Mouse (Mus musculus) forebrain, postnatal 0 days (tissue): ENCODE data around the gene Nell2. TPM values are rescaled to one million over a fixed set of nuclear protein-coding genes. Genes with fewer than 3 reads are reported as not detected.
A peak's percentile ranks its signal among the peaks of the same experiment; 100 is the strongest.

Experiments
- ATAC-seq: fragments of 200-750 bp; cut with Nextera tagmentation; 2 replicates; pipeline ENCODE4 v1.8.0; 2017; ENCODE audit warnings: mild to moderate bottlenecking, moderate library complexity
- DNase-seq: peaks from one replicate; pipeline ENCODE4 v3.0.0-alpha.2; 2015
- H3K27ac ChIP-seq: fragments of 300-500 bp; sonication (generic); 2 replicates; pipeline ENCODE4 v1.5.1; 2014; ENCODE audit warnings: low read depth, mild to moderate bottlenecking, antibody characterized with exemption, low read length, moderate library complexity, mixed read lengths
- H3K27me3 ChIP-seq: fragments of 300-500 bp; sonication (generic); 2 replicates; pipeline ENCODE4 v1.6.1; 2014; ENCODE audit warnings: mild to moderate bottlenecking, low read length, mixed read lengths; ENCODE audit not compliant: insufficient read depth
- H3K36me3 ChIP-seq: fragments of 300-500 bp; sonication (generic); 2 replicates; pipeline ENCODE4 v1.6.1; 2014; ENCODE audit warnings: mild to moderate bottlenecking, moderate library complexity; ENCODE audit not compliant: insufficient read depth
- H3K4me1 ChIP-seq: fragments of 300-500 bp; sonication (generic); 2 replicates; pipeline ENCODE4 v1.6.1; 2014; ENCODE audit warnings: antibody characterized with exemption; ENCODE audit not compliant: insufficient read depth
- H3K4me2 ChIP-seq: fragments of 300-500 bp; sonication (generic); 2 replicates; pipeline ENCODE4 v1.6.1; 2014; ENCODE audit warnings: low read depth, mild to moderate bottlenecking, moderate library complexity
- H3K4me3 ChIP-seq: fragments of 300-500 bp; sonication (generic); 2 replicates; pipeline ENCODE4 v1.5.1; 2014; ENCODE audit warnings: low read depth, low read length, mixed read lengths
- H3K9ac ChIP-seq: fragments of 300-500 bp; sonication (generic); 2 replicates; pipeline ENCODE4 v1.6.1; 2014; ENCODE audit warnings: mild to moderate bottlenecking
- H3K9me3 ChIP-seq: fragments of 300-500 bp; sonication (generic); 2 replicates; pipeline ENCODE4 v1.6.1; 2016; ENCODE audit warnings: low read length
- CTCF ChIP-seq: sonication (generic); IDR thresholded peaks from 2 replicates; pipeline ENCODE4 v1.5.1; 2016; ENCODE audit warnings: antibody characterized with exemption, control low read depth, low read depth
- WGBS: fragments of 180-500 bp; shearing (Covaris S2); extraction: QIAGEN DNeasy Blood & Tissue Kit; methylation state at CpG from one replicate; pipeline ENCODE4 v1.1.7; 2014; 5-methylcytosine and 5-hydroxymethylcytosine counted together
- polyA plus RNA-seq: library from polyadenylated mRNA; unstranded; fragments of >200 nt; fragmentation: Nextera tagmentation; extraction: Ambion mirVana; gene quantifications from 2 replicates; pipeline ENCODE4 v1.2.1, GENCODE M21; 2015
- total RNA-seq: library from RNA; depleted of rRNA; stranded (reverse); fragments of >200 nt; gene quantifications from 2 replicates; pipeline ENCODE4 v1.2.3, GENCODE M21; 2014

Gene Nell2
- total and polyA plus RNA-seq, 2 experiments from 2014 or later: 258 to 303 TPM

DNA sequence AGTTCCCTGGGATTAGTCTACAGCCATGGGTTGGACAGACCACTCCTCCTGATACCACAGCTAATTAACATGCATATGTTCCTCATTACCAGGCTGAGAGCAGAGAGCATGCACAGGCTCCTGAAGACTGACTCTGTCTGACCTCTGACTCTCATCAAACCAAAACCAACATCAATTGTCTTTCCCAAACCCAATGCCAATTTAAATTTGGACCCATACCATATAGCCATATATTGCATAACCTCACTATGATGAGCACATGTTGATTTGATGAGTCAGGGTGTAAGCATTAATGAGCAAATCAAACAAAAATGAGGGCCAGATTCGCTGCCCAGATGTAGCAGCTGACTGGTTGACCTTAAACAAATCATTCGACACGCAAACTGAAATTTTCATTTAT lies 51.9 kb downstream of the Nell2 start:
- ATAC-seq: no peak

DNA sequence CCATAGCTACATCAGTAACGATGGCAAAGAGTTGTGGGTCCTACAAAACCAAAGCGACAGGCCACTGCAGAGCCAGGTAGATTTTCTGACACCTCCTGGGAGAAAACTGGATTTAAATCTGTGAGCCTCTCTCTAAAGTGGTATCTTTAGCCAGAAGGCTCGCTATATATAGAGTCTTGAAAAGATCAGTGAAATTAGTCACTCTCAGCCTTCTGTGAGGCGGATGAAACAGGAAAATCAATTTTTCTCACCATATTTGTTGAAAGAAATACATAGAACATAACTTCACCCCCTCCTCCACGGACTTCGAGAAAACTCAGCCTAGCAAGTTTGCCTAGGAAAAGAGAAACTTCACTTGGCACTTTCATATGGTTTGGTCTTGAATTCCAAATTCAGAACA lies 54.4 kb downstream of the Nell2 start:
- Histone ChIP-seq H3K27ac (no peak overlapping the region), H3K27me3 (no peaks in the 10 kb centered on the region), H3K36me3 (peaks cover 12% of the 10 kb centered on the region), H3K9ac (no peak overlapping the region), H3K4me2 (no peak overlapping the region), H3K9me3 (no peaks in the 10 kb centered on the region), H3K4me1 (0 out of 2 replicates have a peak, but pooled peaks cover 5% of the 10 kb centered on the region), H3K4me3 (no peak overlapping the region)
- peak; percentile 45 for DNase-seq
- TF ChIP-seq CTCF: no peak
- WGBS: 71% methylated on average over 6 of the region's 6 CpGs
- ATAC-seq: peak; percentile 60

More for the DNA sequence above, 51.9 kb downstream of the Nell2 start:
- Histone ChIP-seq H3K9ac (no peak overlapping the region), H3K4me1 (0 out of 2 replicates have a peak, but pooled peaks cover 5% of the 10 kb centered on the region), H3K27me3 (no peaks in the 10 kb centered on the region), H3K4me3 (no peak overlapping the region), H3K9me3 (no peaks in the 10 kb centered on the region), H3K27ac (no peak overlapping the region), H3K36me3 (peaks cover 9% of the 10 kb centered on the region), H3K4me2 (no peak overlapping the region)
- no peak for TF ChIP-seq CTCF
- WGBS: 93% methylated on average over 3 of the region's 3 CpGs
- DNase-seq: no peak

DNA sequence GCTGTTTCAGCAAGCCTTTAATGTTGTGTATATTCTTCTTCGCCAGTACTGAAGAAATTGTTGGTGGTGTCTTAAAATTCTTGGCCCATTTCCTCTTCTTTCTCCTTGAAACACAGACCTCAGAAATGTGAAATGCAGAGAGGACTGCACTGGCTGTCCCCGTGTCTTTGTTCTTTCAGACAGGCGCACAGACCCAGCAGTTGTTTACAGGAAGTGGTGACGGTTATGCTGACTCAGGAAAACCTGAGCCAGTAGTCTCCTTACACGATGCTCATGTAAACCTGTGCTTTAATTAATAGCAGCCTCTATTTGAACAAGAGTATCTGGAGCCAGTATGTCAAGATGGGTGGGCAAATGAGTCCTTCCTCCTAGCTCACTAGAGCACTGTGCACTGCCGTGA lies 61.2 kb downstream of the Nell2 start:
- no peak for TF ChIP-seq CTCF
- 41% methylated on average over 6 of the region's 6 CpGs for WGBS
- Histone ChIP-seq H3K27ac (no peak overlapping the region), H3K4me1 (no peaks in the 10 kb centered on the region), H3K4me3 (no peak overlapping the region), H3K9me3 (no peaks in the 10 kb centered on the region), H3K36me3 (peaks cover 6% of the 10 kb centered on the region), H3K4me2 (no peak overlapping the region), H3K9ac (no peak overlapping the region), H3K27me3 (no peaks in the 10 kb centered on the region)
- ATAC-seq: no peak
- DNase-seq: peak; percentile 15

DNA sequence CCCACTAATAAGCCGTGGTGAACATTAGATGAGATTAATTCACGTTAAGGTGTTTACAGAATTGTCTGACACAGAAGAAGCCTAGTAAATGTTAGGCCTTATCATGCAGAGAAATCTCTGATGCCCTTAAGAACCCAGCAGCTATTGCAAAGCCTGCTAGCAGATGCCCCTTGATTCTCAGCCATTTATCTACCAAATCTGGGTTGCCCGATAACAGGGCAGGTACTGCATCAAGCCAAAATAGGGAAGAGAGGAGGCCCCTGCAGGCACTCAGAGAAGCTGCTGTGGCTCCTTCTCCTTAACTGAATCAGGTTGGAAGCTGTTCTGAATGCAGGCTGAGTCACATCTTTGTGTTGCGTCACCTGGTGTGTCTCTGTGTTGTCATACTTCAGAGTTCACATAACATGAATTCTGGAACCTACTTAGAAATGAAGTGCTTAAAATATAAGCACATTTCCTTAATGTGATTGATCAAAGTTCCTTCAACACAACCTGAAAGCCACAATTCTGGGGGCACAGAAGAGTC lies 68.3 kb downstream of the Nell2 start:
- 83% methylated on average over 4 of the region's 4 CpGs for WGBS
- H3K9me3 ChIP-seq: no peaks in the 10 kb centered on the region
- no peak overlapping the region for H3K4me2 ChIP-seq
- no peaks in the 10 kb centered on the region for H3K4me1 ChIP-seq
- TF ChIP-seq CTCF: no peak
- ATAC-seq: no peak
- H3K4me3 ChIP-seq: no peak overlapping the region
- H3K36me3 ChIP-seq: no peaks in the 10 kb centered on the region
- H3K27ac ChIP-seq: no peak overlapping the region
- no peaks in the 10 kb centered on the region for H3K27me3 ChIP-seq
- DNase-seq: no peak
- H3K9ac ChIP-seq: no peak overlapping the region

DNA sequence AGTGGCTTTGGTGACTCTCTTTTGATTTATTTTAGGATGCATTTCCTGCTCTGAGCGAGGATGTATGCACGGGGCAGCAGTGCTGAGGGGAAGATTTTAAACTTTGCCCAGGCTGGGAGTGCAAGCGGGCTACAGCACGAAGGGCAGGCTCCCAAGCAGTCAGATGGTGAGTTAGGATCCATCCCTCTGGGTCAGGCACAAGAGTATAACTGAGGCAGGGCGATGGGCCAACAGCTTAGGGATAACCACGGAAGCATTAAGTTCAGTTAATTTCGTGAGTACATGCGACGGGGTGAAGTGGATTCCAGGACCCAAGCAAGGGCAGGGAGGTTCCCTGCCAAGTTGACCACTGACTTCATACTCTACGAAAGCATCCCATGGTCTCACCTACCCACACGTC lies 83.8 kb downstream of the Nell2 start:
- 85% methylated on average over 11 of the region's 11 CpGs for WGBS
- ATAC-seq: no peak
- Histone ChIP-seq H3K4me3 (no peak overlapping the region), H3K9me3 (no peaks in the 10 kb centered on the region), H3K4me1 (no peaks in the 10 kb centered on the region), H3K9ac (no peak overlapping the region), H3K27ac (no peak overlapping the region), H3K36me3 (0 out of 2 replicates have a peak, but pooled peaks cover 4% of the 10 kb centered on the region), H3K4me2 (no peak overlapping the region), H3K27me3 (no peaks in the 10 kb centered on the region)
- no peak for TF ChIP-seq CTCF
- no peak for DNase-seq

GRCm38 (mm10) chr15:95437740-95438139 lies 90.6 kb downstream of the Nell2 start:
- H3K36me3 ChIP-seq: 0 out of 2 replicates have a peak, but pooled peaks cover 4% of the 10 kb centered on the region
- no peak overlapping the region for H3K4me3 ChIP-seq
- DNase-seq (no peak), ATAC-seq (no peak)
- no peaks in the 10 kb centered on the region for H3K4me1 ChIP-seq
- H3K27me3 ChIP-seq: no peaks in the 10 kb centered on the region
- H3K27ac ChIP-seq: no peak overlapping the region
- no peaks in the 10 kb centered on the region for H3K9me3 ChIP-seq
- H3K4me2 ChIP-seq: no peak overlapping the region
- no peak for TF ChIP-seq CTCF
- H3K9ac ChIP-seq: no peak overlapping the region
- 63% methylated on average over 4 of the region's 4 CpGs for WGBS

DNA sequence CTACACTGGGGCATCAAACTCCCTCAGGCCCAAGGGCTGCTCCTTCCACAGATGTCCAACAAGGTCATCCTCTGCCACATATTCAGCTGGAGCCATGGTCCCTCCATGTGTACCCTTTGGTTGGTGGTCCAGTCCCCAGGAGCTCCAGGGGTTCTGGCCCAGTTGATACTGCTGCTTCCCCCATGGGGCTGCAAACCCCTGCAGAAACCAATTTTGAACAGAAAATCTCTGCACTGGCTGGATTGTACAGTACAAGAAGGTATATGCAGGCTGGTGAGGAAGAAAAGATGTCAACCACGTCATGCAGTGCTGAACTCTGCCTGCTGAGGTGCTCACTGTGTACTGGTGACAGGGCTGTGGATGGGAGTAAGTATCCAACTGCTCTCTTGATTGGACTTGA lies 92.1 kb downstream of the Nell2 start:
- TF ChIP-seq CTCF: no peak
- Histone ChIP-seq H3K4me1 (no peaks in the 10 kb centered on the region), H3K4me2 (no peak overlapping the region), H3K4me3 (no peak overlapping the region), H3K9me3 (no peaks in the 10 kb centered on the region), H3K9ac (no peak overlapping the region), H3K27ac (no peak overlapping the region), H3K36me3 (peaks cover 2% of the 10 kb centered on the region; the same call in 1 of the 2 replicates), H3K27me3 (no peaks in the 10 kb centered on the region)
- DNase-seq (no peak), ATAC-seq (no peak)
- 94% methylated on average over 1 of the region's 1 CpGs for WGBS
